Mouse (Mus musculus): ENCODE data around the gene Tsr1. TPM values are rescaled to one million over a fixed set of nuclear protein-coding genes. Genes with fewer than 3 reads are reported as not detected.

Gene Tsr1
- polyA plus RNA-seq, 1 experiment from 2014 or later: 31.6 TPM

DNA sequence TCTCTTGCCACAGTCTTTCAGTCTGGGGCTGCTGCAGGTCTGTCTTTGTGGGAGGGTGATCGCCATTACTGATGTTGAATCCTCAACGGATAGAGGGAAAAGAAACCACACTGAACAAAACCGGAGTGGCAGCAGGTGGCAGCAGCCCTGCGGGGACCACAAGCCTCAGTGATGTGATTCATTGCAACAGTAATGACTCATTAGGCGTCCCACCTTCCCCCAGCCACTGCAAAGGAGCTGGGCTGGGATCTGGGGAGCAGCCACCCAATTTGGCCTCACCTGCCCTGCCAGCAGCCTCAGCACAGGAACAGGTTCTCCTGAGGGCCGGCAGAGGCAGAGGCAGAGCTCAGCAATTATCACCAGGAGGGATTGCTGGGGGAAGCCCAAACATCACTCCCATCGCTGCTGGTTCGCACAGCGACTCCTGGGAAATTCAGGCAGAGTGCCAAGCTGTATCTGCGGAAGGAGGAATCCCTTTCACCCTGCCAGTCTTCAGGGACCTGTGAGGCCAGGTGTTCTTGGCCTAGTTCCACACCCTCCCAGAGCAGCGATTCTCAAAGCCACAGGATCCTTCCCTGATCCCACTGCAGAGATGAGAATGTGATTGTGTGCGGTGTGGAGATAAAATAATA is 26.8 kb upstream of the Tsr1 start:
- Histone ChIP-seq H3K27ac (no peak overlapping the region), H3K36me3 (ENCODE audit: insufficient read depth, low read length) (0 out of 2 replicates have a peak, but pooled peaks cover 5% of the 10 kb centered on the region), H3K4me1 (replicated peaks; ENCODE audit: insufficient read depth, low read length) (no peaks in the 10 kb centered on the region), H3K4me2 (ENCODE audit: low read length) (no peak overlapping the region), H3K4me3 (replicated peaks; ENCODE audit: low read depth, low read length) (no peak overlapping the region), H3K9ac (ENCODE audit: low read depth, low read length) (no peak overlapping the region), H3K27me3 (ENCODE audit: insufficient read depth, low read length) (no peaks in the 10 kb centered on the region), H3K9me3 (replicated peaks; ENCODE audit: low read length) (no peaks in the 10 kb centered on the region)
- DNase-seq (ENCODE audit: low spot score) (peak; percentile 34), ATAC-seq (replicated peaks; ENCODE audit: low FRiP score, low read depth) (no peak)
- peak; percentile 45 for TF ChIP-seq CTCF (IDR thresholded peaks at IDR 0.05; ENCODE audit: low read depth)
- 25% methylated on average over 12 of the region's 12 CpGs for WGBS

DNA sequence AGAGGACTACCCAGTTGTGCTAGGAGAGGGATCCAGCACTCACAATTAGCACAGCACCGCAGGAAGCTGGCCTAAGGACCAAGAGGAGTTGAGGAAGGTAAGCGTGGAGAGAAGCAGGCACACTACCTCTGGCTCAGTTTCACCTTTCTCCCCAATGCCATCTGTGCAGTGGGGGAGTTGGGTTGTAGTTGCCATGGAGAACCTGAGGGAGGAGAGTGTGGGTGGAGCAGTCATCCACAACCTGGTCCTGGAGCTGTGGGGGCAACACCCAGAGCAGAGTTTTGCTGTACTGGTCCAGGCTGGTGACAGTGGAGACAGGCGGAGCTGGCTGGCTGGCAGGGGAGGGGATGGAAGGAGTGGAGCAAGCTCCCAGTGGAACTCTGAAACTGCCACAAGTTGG is 23.2 kb upstream of the Tsr1 start:
- H3K9me3 ChIP-seq (replicated peaks; ENCODE audit: low read length): no peaks in the 10 kb centered on the region
- DNase-seq (ENCODE audit: low spot score): peak; percentile 49
- WGBS: 44% methylated on average over 3 of the region's 3 CpGs

GRCm38 (mm10) chr11:74876801-74877200 is 21.1 kb upstream of the Tsr1 start:
- no peak for TF ChIP-seq CTCF (IDR thresholded peaks at IDR 0.05; ENCODE audit: low read depth)
- Histone ChIP-seq H3K4me1 (replicated peaks; ENCODE audit: insufficient read depth, low read length) (peaks cover 5% of the 10 kb centered on the region; the same call in 1 of the 2 replicates), H3K4me3 (replicated peaks; ENCODE audit: low read depth, low read length) (no peak overlapping the region), H3K9ac (ENCODE audit: low read depth, low read length) (no peak overlapping the region), H3K9me3 (replicated peaks; ENCODE audit: low read length) (no peaks in the 10 kb centered on the region), H3K27ac (no peak overlapping the region), H3K4me2 (ENCODE audit: low read length) (peak overlapping the region; percentile 23; the same call in 1 of the 2 replicates), H3K27me3 (ENCODE audit: insufficient read depth, low read length) (no peaks in the 10 kb centered on the region), H3K36me3 (ENCODE audit: insufficient read depth, low read length) (no peaks in the 10 kb centered on the region)
- DNase-seq (ENCODE audit: low spot score) (peak; percentile 72), ATAC-seq (replicated peaks; ENCODE audit: low FRiP score, low read depth) (peak; percentile 69)
- 6% methylated on average over 9 of the region's 9 CpGs for WGBS

More for the DNA sequence above, 23.2 kb upstream of the Tsr1 start:
- Histone ChIP-seq H3K4me2 (ENCODE audit: low read length) (no peak overlapping the region), H3K9ac (ENCODE audit: low read depth, low read length) (no peak overlapping the region), H3K27me3 (ENCODE audit: insufficient read depth, low read length) (no peaks in the 10 kb centered on the region), H3K27ac (no peak overlapping the region), H3K4me1 (replicated peaks; ENCODE audit: insufficient read depth, low read length) (peaks cover 5% of the 10 kb centered on the region; the same call in 1 of the 2 replicates), H3K4me3 (replicated peaks; ENCODE audit: low read depth, low read length) (no peak overlapping the region), H3K36me3 (ENCODE audit: insufficient read depth, low read length) (no peaks in the 10 kb centered on the region)
- no peak for TF ChIP-seq CTCF (IDR thresholded peaks at IDR 0.05; ENCODE audit: low read depth)
- no peak for ATAC-seq (replicated peaks; ENCODE audit: low FRiP score, low read depth)

- no peaks in the 10 kb centered on the region for H3K9me3 ChIP-seq (replicated peaks; ENCODE audit: low read length)
- no peak for TF ChIP-seq CTCF (IDR thresholded peaks at IDR 0.05; ENCODE audit: low read depth)
- DNase-seq (ENCODE audit: low spot score) (no peak), ATAC-seq (replicated peaks; ENCODE audit: low FRiP score, low read depth) (no peak)
- no peak overlapping the region for H3K9ac ChIP-seq (ENCODE audit: low read depth, low read length)
- H3K36me3 ChIP-seq (ENCODE audit: insufficient read depth, low read length): no peaks in the 10 kb centered on the region
- H3K4me3 ChIP-seq (replicated peaks; ENCODE audit: low read depth, low read length): no peak overlapping the region
- no peak overlapping the region for H3K4me2 ChIP-seq (ENCODE audit: low read length)
- 84% methylated on average over 9 of the region's 9 CpGs for WGBS
- no peaks in the 10 kb centered on the region for H3K27me3 ChIP-seq (ENCODE audit: insufficient read depth, low read length)
- peaks cover 5% of the 10 kb centered on the region; the same call in 1 of the 2 replicates for H3K4me1 ChIP-seq (replicated peaks; ENCODE audit: insufficient read depth, low read length)
- H3K27ac ChIP-seq: no peak overlapping the region
Observed at GRCm38 (mm10) chr11:74880999-74881398, 16.9 kb upstream of the Tsr1 start.

GRCm38 (mm10) chr11:74881979-74882378 is 15.9 kb upstream of the Tsr1 start:
- H3K9ac ChIP-seq (ENCODE audit: low read depth, low read length): no peak overlapping the region
- H3K4me2 ChIP-seq (ENCODE audit: low read length): no peak overlapping the region
- H3K9me3 ChIP-seq (replicated peaks; ENCODE audit: low read length): no peaks in the 10 kb centered on the region
- no peaks in the 10 kb centered on the region for H3K36me3 ChIP-seq (ENCODE audit: insufficient read depth, low read length)
- no peak overlapping the region for H3K27ac ChIP-seq
- ATAC-seq (replicated peaks; ENCODE audit: low FRiP score, low read depth): no peak
- no peak overlapping the region for H3K4me3 ChIP-seq (replicated peaks; ENCODE audit: low read depth, low read length)
- DNase-seq (ENCODE audit: low spot score): no peak
- H3K27me3 ChIP-seq (ENCODE audit: insufficient read depth, low read length): no peaks in the 10 kb centered on the region
- no peak for TF ChIP-seq CTCF (IDR thresholded peaks at IDR 0.05; ENCODE audit: low read depth)
- H3K4me1 ChIP-seq (replicated peaks; ENCODE audit: insufficient read depth, low read length): peaks cover under 1% of the 10 kb centered on the region; the same call in 1 of the 2 replicates
- 72% methylated on average over 14 of the region's 14 CpGs for WGBS

GRCm38 (mm10) chr11:74883098-74883497 is 14.8 kb upstream of the Tsr1 start:
- Histone ChIP-seq H3K9ac (ENCODE audit: low read depth, low read length) (no peak overlapping the region), H3K9me3 (replicated peaks; ENCODE audit: low read length) (no peaks in the 10 kb centered on the region), H3K27me3 (ENCODE audit: insufficient read depth, low read length) (no peaks in the 10 kb centered on the region), H3K4me3 (replicated peaks; ENCODE audit: low read depth, low read length) (no peak overlapping the region), H3K36me3 (ENCODE audit: insufficient read depth, low read length) (no peaks in the 10 kb centered on the region), H3K4me1 (replicated peaks; ENCODE audit: insufficient read depth, low read length) (no peaks in the 10 kb centered on the region), H3K27ac (no peak overlapping the region), H3K4me2 (ENCODE audit: low read length) (no peak overlapping the region)
- 91% methylated on average over 10 of the region's 10 CpGs for WGBS
- DNase-seq (ENCODE audit: low spot score): no peak
- ATAC-seq (replicated peaks; ENCODE audit: low FRiP score, low read depth): no peak
- TF ChIP-seq CTCF (IDR thresholded peaks at IDR 0.05; ENCODE audit: low read depth): no peak
